Mouse (Mus musculus) stomach, postnatal 0 days (tissue): ENCODE results near the gene Slc1a4.

ENCODE experiments used
- CTCF ChIP-seq: IDR thresholded peaks from 2 replicates; pipeline ENCODE4 v1.5.1; 2016; ENCODE audit warnings: antibody characterized with exemption, low read depth, mild to moderate bottlenecking, moderate library complexity
- EP300 ChIP-seq: optimal IDR thresholded peaks from 2 replicates; pipeline ENCODE3; 2016; ENCODE audit warnings: antibody characterized with exemption

- no peak for TF ChIP-seq CTCF
- no peak for TF ChIP-seq EP300
Observed at GRCm38 (mm10) chr11:20324006-20324405, 8.5 kb downstream of the Slc1a4 start.
